Mouse (Mus musculus) gastrocnemius, postnatal 10 days (tissue): ENCODE results near the gene Prr15. TPM values are rescaled to one million over a fixed set of nuclear protein-coding genes. Genes with fewer than 3 reads are reported as not detected.

Experiments
- total RNA-seq, 2 experiments: library from RNA; stranded (reverse); gene quantifications; 2 replicates each; pipeline ENCODE4 v1.2.3; 2021

Gene Prr15
- total RNA-seq, 2 experiments from 2014 or later: 1.3 to 1.9 TPM

Other genes with a start within 250 kb of the Prr15 start
- gene Wipf3, start 103.8 kb downstream of the Prr15 start, total RNA-seq: 10 to 100 TPM in 1 of 2 experiments, 1 to 10 TPM in 1; 9.7 to 10.4 TPM
- gene Scrn1, start 240.7 kb downstream of the Prr15 start, total RNA-seq: 10 to 100 TPM; 14.3 to 15.9 TPM